Mouse (Mus musculus): Measurements from ENCODE around the gene Hcfc2. TPM values are rescaled to one million over a fixed set of nuclear protein-coding genes. Genes with fewer than 3 reads are reported as not detected.

Hcfc2 gene
- polyA plus RNA-seq, 1 experiment = 5.0 TPM

DNA sequence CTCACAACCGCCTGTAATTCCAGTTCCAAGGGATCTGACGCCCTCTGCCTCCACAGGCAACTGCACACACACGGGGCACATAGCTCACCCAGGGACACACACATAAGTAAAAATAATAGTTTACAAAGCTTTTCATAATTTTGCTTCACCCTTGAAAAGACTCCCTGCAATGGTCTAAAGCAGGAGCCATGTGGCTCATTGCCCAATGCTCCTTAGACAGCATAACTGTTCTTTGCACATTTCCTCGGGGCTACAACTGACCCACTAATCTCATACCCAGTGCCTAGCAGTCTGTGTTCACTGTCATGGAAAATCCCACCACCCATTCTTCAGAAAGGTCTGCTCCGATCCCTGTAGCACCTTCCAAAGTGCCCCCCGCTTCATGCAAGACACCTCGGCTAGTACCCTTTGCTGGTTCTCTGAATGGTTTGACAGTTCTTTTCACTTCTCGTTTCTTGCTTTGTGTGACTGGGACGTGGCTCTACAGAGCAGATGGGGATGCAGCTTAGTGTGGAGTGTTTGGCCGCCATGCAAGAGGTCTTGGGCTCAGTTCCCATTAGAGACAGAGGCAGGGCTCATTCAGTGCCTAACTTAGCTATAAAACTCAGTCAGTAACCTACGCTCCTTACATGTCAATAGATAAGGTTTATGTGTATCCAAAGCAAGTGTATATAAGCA lies 59.4 kb downstream of the Hcfc2 start:
- no peak for DNase-seq (ENCODE audit: low read depth in 1 of 2, low spot score in 2 of 2)
- Histone ChIP-seq H3K4me3 (ENCODE audit: extremely low read depth, insufficient read depth, insufficient read length) (no peak overlapping the region), H3K4me1 (ENCODE audit: control insufficient read depth, insufficient read depth, insufficient read length) (no peaks in the 10 kb centered on the region), H3K36me3 (ENCODE audit: control insufficient read depth, insufficient read depth, low read length) (peaks cover 55% of the 10 kb centered on the region), H3K27ac (ENCODE audit: insufficient read depth, low read length) (no peak overlapping the region), H3K27me3 (ENCODE audit: control insufficient read depth, insufficient read depth, low read length) (no peaks in the 10 kb centered on the region)
- WGBS = 88% methylated on average over 11 of the region's 11 CpGs
- TF ChIP-seq POLR2A (IDR thresholded peaks at IDR 0.05; ENCODE audit: low read depth, low read length) (no peak), CTCF (IDR thresholded peaks at IDR 0.05; ENCODE audit: extremely low read depth, insufficient read depth, insufficient read length, insufficient replicate concordance) (no peak)

DNA sequence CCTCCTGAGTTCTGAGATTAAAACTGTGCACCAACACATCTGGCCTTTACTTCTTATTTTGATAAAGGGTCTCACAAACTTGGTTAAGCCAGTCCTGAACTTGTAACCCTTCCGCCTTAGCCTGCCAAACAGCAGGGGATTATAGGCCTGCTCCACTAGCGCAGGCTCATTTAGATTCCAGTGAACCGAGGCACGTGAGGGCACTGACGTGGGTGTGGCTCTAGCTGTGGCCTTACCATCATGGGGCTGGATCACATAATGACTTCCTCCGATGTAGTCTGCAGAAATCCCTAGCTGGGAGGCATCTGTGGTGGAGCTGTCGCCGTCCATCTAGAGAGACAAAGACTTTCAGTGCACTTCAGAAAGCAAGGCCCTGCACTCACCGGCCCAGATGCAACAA lies 60.5 kb downstream of the Hcfc2 start:
- H3K36me3 ChIP-seq (ENCODE audit: control insufficient read depth, insufficient read depth, low read length) = peaks cover 46% of the 10 kb centered on the region
- WGBS = 97% methylated on average over 9 of the region's 9 CpGs

DNA sequence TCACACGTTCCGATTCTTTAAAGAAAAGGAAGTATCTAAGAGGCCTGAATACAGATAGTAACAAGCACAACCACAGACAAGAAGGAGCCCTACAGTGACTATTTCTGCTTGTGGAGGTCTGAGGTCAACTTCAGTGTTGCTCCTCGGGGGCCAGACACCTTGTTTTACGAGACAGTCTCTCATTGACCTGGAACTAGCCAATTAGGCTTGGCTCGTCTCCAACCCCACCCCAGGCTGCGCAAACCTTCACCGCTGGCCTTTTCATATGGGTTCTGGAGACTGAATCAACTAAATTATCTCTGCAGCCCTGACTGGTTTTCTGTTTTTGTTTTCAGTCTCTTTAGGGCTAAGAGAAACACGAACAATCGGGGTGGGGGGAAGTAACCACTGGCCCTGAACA lies 61.4 kb downstream of the Hcfc2 start:
- H3K27ac ChIP-seq (ENCODE audit: insufficient read depth, low read length) = no peak overlapping the region
- H3K27me3 ChIP-seq (ENCODE audit: control insufficient read depth, insufficient read depth, low read length) = no peaks in the 10 kb centered on the region
- TF ChIP-seq POLR2A (IDR thresholded peaks at IDR 0.05; ENCODE audit: low read depth, low read length) = no peak
- TF ChIP-seq CTCF (IDR thresholded peaks at IDR 0.05; ENCODE audit: extremely low read depth, insufficient read depth, insufficient read length, insufficient replicate concordance) = no peak
- no peak overlapping the region for H3K4me3 ChIP-seq (ENCODE audit: extremely low read depth, insufficient read depth, insufficient read length)
- H3K4me1 ChIP-seq (ENCODE audit: control insufficient read depth, insufficient read depth, insufficient read length) = peaks cover 2% of the 10 kb centered on the region; the same call in 1 of the 2 replicates
- DNase-seq (ENCODE audit: low read depth in 1 of 2, low spot score in 2 of 2) = no peak
- 74% methylated on average over 9 of the region's 9 CpGs for WGBS
- peaks cover 38% of the 10 kb centered on the region for H3K36me3 ChIP-seq (ENCODE audit: control insufficient read depth, insufficient read depth, low read length)

More for the DNA sequence above, 60.5 kb downstream of the Hcfc2 start:
- Histone ChIP-seq H3K27me3 (ENCODE audit: control insufficient read depth, insufficient read depth, low read length) (no peaks in the 10 kb centered on the region), H3K27ac (ENCODE audit: insufficient read depth, low read length) (no peak overlapping the region), H3K4me1 (ENCODE audit: control insufficient read depth, insufficient read depth, insufficient read length) (no peaks in the 10 kb centered on the region), H3K4me3 (ENCODE audit: extremely low read depth, insufficient read depth, insufficient read length) (no peak overlapping the region)
- no peak for TF ChIP-seq CTCF (IDR thresholded peaks at IDR 0.05; ENCODE audit: extremely low read depth, insufficient read depth, insufficient read length, insufficient replicate concordance)
- no peak for TF ChIP-seq POLR2A (IDR thresholded peaks at IDR 0.05; ENCODE audit: low read depth, low read length)
- DNase-seq (ENCODE audit: low read depth in 1 of 2, low spot score in 2 of 2) = no peak

DNA sequence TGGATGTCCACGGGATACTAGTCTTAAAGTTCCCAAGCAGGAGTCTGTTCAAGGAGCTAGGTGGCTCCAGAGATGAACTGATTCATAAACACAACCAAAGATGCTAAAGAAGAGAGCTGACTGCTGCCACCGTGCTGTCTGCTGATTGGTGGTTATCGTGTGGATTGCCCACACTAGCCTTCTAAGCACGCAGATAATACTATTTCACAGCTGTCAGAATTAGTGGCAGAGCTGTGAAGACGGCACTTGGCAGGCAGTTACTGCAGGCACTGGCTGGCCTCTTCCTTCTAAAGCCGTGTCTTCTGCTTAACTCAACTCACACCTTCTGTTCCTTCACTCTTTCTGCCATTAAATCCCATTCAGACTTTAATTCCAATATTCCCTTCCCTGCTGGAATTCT lies 62.4 kb downstream of the Hcfc2 start:
- H3K27ac ChIP-seq (ENCODE audit: insufficient read depth, low read length) = no peak overlapping the region
- 90% methylated on average over 6 of the region's 6 CpGs for WGBS
- TF ChIP-seq CTCF (IDR thresholded peaks at IDR 0.05; ENCODE audit: extremely low read depth, insufficient read depth, insufficient read length, insufficient replicate concordance) (no peak), POLR2A (IDR thresholded peaks at IDR 0.05; ENCODE audit: low read depth, low read length) (no peak)
- H3K4me1 ChIP-seq (ENCODE audit: control insufficient read depth, insufficient read depth, insufficient read length) = peaks cover 6% of the 10 kb centered on the region
- H3K36me3 ChIP-seq (ENCODE audit: control insufficient read depth, insufficient read depth, low read length) = peaks cover 34% of the 10 kb centered on the region
- no peak overlapping the region for H3K4me3 ChIP-seq (ENCODE audit: extremely low read depth, insufficient read depth, insufficient read length)
- DNase-seq (ENCODE audit: low read depth in 1 of 2, low spot score in 2 of 2) = no peak
- no peaks in the 10 kb centered on the region for H3K27me3 ChIP-seq (ENCODE audit: control insufficient read depth, insufficient read depth, low read length)

DNA sequence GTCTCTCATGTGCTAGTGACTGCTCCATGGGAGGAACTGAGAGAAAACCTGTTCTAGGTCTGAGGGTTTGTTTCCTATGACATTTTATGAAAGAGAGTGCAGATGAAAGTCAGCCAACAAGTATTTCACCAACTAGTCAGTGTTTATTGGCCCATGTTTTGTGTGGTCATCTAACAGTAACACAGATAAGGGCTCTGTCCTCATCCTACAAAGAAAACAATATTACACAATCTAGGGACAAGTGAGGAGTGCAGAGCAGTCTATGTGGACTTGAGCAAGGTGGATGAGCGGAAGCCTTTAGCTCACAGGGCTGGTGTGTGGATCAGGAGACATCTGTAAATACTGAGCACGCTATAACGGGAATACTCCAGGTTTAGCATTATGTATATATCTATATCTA lies 62.9 kb downstream of the Hcfc2 start:
- 94% methylated on average over 3 of the region's 3 CpGs for WGBS
- Histone ChIP-seq H3K27ac (ENCODE audit: insufficient read depth, low read length) (no peak overlapping the region), H3K36me3 (ENCODE audit: control insufficient read depth, insufficient read depth, low read length) (peaks cover 32% of the 10 kb centered on the region), H3K27me3 (ENCODE audit: control insufficient read depth, insufficient read depth, low read length) (no peaks in the 10 kb centered on the region), H3K4me3 (ENCODE audit: extremely low read depth, insufficient read depth, insufficient read length) (no peak overlapping the region), H3K4me1 (ENCODE audit: control insufficient read depth, insufficient read depth, insufficient read length) (peaks cover 6% of the 10 kb centered on the region)
- TF ChIP-seq CTCF (IDR thresholded peaks at IDR 0.05; ENCODE audit: extremely low read depth, insufficient read depth, insufficient read length, insufficient replicate concordance) (no peak), POLR2A (IDR thresholded peaks at IDR 0.05; ENCODE audit: low read depth, low read length) (no peak)
- no peak for DNase-seq (ENCODE audit: low read depth in 1 of 2, low spot score in 2 of 2)

DNA sequence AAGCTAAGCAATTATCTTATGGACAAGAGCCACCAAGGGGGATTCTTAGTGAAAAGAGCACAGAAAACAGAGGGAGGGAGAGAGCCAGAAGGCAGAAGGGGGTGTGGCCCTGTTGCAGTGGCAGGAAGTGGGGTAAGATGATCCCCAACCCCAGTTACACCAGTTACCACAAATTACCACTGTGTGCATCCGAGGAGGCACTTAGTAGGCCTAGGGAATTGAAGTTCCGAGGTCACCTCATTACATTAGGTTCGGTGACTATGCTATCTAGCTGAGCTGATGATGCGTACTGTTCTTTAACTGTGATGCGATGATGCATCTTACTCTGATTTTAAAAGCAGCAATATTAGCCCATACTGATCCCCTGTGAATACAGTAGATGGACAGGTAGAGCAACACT lies 63.7 kb downstream of the Hcfc2 start:
- TF ChIP-seq CTCF (IDR thresholded peaks at IDR 0.05; ENCODE audit: extremely low read depth, insufficient read depth, insufficient read length, insufficient replicate concordance) (no peak), POLR2A (IDR thresholded peaks at IDR 0.05; ENCODE audit: low read depth, low read length) (no peak)
- peaks cover 25% of the 10 kb centered on the region for H3K36me3 ChIP-seq (ENCODE audit: control insufficient read depth, insufficient read depth, low read length)
- 83% methylated on average over 5 of the region's 5 CpGs for WGBS
- peaks cover 6% of the 10 kb centered on the region for H3K4me1 ChIP-seq (ENCODE audit: control insufficient read depth, insufficient read depth, insufficient read length)
- H3K27me3 ChIP-seq (ENCODE audit: control insufficient read depth, insufficient read depth, low read length) = no peaks in the 10 kb centered on the region
- no peak for DNase-seq (ENCODE audit: low read depth in 1 of 2, low spot score in 2 of 2)
- H3K4me3 ChIP-seq (ENCODE audit: extremely low read depth, insufficient read depth, insufficient read length) = no peak overlapping the region
- H3K27ac ChIP-seq (ENCODE audit: insufficient read depth, low read length) = no peak overlapping the region

DNA sequence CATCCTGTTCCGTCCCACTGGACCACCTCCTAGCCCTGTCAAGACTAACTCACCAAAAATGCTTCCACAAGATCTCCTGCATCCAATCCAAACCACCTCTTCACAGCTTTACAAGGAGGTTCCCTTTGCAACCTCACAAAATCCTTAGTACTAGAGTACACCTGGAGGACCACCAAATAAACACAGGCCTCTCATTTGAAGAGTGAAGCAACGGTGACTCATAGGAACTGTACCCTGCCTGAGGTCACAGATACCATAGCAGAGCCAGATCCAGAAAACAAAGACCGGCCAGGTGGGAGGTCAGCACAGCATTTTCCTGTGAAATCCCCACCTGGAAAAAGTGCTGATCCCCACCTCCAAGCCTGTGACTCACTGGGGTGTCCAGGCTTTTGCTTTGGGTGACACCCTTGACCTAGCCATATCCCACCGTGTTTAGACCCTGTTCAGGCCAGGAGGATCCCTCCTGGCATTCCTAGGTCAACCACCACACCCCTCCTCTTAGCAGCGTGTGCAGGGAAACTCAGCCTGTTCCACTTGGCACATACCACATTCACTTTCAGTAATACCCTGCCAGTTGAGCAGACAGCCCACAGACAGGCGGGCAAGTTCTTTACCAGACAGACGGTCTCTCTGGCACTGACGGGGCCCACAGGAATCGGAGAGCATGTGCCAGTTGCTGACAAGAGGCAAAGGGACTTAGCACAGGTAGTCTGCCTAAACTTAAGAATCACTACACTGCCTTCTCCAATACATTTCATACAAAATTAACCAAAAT lies 65.3 kb downstream of the Hcfc2 start:
- Histone ChIP-seq H3K4me1 (ENCODE audit: control insufficient read depth, insufficient read depth, insufficient read length) (peaks cover 6% of the 10 kb centered on the region), H3K4me3 (ENCODE audit: extremely low read depth, insufficient read depth, insufficient read length) (no peak overlapping the region), H3K36me3 (ENCODE audit: control insufficient read depth, insufficient read depth, low read length) (peaks cover 15% of the 10 kb centered on the region), H3K27me3 (ENCODE audit: control insufficient read depth, insufficient read depth, low read length) (no peaks in the 10 kb centered on the region), H3K27ac (ENCODE audit: insufficient read depth, low read length) (no peak overlapping the region)
- no peak for DNase-seq (ENCODE audit: low read depth in 1 of 2, low spot score in 2 of 2)
- WGBS = 91% methylated on average over 9 of the region's 9 CpGs
- TF ChIP-seq POLR2A (IDR thresholded peaks at IDR 0.05; ENCODE audit: low read depth, low read length) (no peak), CTCF (IDR thresholded peaks at IDR 0.05; ENCODE audit: extremely low read depth, insufficient read depth, insufficient read length, insufficient replicate concordance) (no peak)
